Mouse (Mus musculus) cortical plate, adult 2 months (tissue): Measurements from ENCODE around the gene Lonp2. TPM values are rescaled to one million over a fixed set of nuclear protein-coding genes. Genes with fewer than 3 reads are reported as not detected.

ENCODE experiments used
- H3K27ac ChIP-seq: fragments of 200-500 bp; 2 replicates; pipeline ENCODE4 v1.5.1; 2012; ENCODE audit warnings: low read length, control low read depth, inconsistent platforms; ENCODE audit not compliant: insufficient read depth
- H3K4me1 ChIP-seq: fragments of 200-500 bp; 2 replicates; pipeline ENCODE4 v1.6.1; 2011; ENCODE audit warnings: low read length; ENCODE audit not compliant: control insufficient read depth, insufficient read depth
- H3K4me3 ChIP-seq: fragments of 200-500 bp; 2 replicates; pipeline ENCODE4 v1.5.1; 2011; ENCODE audit warnings: mild to moderate bottlenecking, low read length, control low read depth; ENCODE audit not compliant: insufficient read depth
- CTCF ChIP-seq: fragments of 200-500 bp; IDR thresholded peaks from 2 replicates; pipeline ENCODE4 v1.5.1; 2011; ENCODE audit warnings: mild to moderate bottlenecking, control low read depth, low read length; ENCODE audit not compliant: insufficient read depth; ENCODE audit errors: extremely low read depth
- POLR2A ChIP-seq: fragments of 200-500 bp; IDR thresholded peaks from 2 replicates; pipeline ENCODE4 v1.6.1; 2011; ENCODE audit warnings: mild to moderate bottlenecking, low read length, control low read depth; ENCODE audit not compliant: insufficient read depth; ENCODE audit errors: extremely low read depth
- polyA plus RNA-seq: library from polyadenylated mRNA; depleted of rRNA; stranded (reverse); fragments of >200 nt; gene quantifications from 2 replicates; pipeline ENCODE4 v1.2.3, GENCODE M21; 2012

Gene Lonp2
- polyA plus RNA-seq, 1 experiment: 51.6 TPM

DNA sequence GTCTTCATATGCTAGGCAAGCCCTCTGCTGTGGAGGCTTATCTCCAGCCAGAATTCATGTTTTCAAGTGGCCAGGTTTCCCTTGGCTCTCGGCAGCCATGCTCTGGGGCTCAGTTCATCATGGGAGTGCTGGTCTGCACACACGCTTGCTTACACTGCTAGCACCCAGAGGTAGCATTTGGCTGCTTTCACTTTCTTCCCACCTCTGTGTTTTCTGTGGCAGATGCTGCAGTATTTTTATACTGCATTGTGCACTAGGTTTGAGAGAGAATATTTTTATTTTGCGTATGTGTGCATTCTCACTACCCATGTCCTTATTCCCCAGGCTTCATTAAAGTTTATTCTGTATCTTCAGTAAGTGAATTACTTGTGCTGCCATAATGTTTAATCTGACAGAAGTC, 23.9 kb downstream of the Lonp2 start:
- Histone ChIP-seq H3K27ac (no peak overlapping the region), H3K4me1 (peaks cover 5% of the 10 kb centered on the region), H3K4me3 (no peak overlapping the region)
- no peak for TF ChIP-seq POLR2A
- no peak for TF ChIP-seq CTCF

DNA sequence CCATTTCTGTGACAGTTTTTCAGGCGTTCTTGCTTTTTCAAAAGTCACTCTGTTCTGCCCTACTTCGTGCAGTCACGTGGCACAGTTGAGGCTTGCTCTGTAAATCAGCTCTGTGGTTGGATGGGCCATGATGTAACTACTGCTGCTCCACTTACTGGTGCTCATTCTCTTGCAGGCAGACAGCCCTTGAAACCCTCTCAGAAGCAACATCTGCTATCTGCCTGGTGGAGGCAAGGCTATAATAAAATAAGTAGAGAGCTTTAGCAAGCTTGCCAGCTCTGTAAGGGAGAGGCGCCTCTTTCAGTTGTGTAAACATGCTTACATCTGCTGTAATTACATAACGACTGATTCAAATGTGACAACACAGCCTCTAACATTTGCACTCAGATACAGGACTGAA, 27.6 kb downstream of the Lonp2 start:
- Histone ChIP-seq H3K4me1 (peaks cover 8% of the 10 kb centered on the region), H3K27ac (peak overlapping the region; percentile 54), H3K4me3 (no peak overlapping the region)
- TF ChIP-seq CTCF (no peak), POLR2A (peak; percentile 48; the same call in 1 of the 2 replicates)

- TF ChIP-seq CTCF (no peak), POLR2A (no peak)
- Histone ChIP-seq H3K4me3 (no peak overlapping the region), H3K4me1 (peaks cover 8% of the 10 kb centered on the region), H3K27ac (no peak overlapping the region; the same call in 1 of the 2 replicates)
Measured at GRCm38 (mm10) chr8:86652546-86652945, 28.7 kb downstream of the Lonp2 start.

- Histone ChIP-seq H3K4me1 (peaks cover 6% of the 10 kb centered on the region), H3K4me3 (no peak overlapping the region), H3K27ac (no peak overlapping the region)
- TF ChIP-seq CTCF (peak; percentile 26; the same call in 1 of the 2 replicates), POLR2A (no peak)
Measured at GRCm38 (mm10) chr8:86654578-86654977, 30.7 kb downstream of the Lonp2 start.

DNA sequence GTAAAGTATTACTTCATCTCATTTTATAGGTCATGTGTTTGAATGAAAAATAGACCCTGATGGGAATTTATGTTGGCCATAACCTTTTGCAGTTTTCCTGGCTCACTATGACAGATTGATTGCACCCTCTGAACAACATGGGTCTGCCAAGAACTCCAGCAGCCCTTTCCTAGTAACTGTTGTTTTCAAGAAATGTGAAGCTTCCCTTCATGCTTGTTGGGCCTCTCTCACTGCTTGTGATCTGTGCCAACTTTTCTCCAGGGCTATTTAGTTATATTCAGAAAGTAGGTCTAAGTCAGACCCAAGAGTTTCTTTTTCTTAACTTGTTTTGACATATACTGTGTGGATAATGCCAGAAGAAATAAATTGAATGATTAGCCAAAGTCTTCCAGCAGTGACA, 44.9 kb downstream of the Lonp2 start:
- peaks cover 5% of the 10 kb centered on the region for H3K4me1 ChIP-seq
- TF ChIP-seq CTCF: no peak
- no peak for TF ChIP-seq POLR2A
- no peak overlapping the region for H3K4me3 ChIP-seq
- H3K27ac ChIP-seq: no peak overlapping the region

- H3K4me3 ChIP-seq: no peak overlapping the region
- TF ChIP-seq POLR2A: no peak
- no peak for TF ChIP-seq CTCF
- H3K4me1 ChIP-seq: peaks cover 5% of the 10 kb centered on the region
- peak overlapping the region; percentile 17; the same call in 1 of the 2 replicates for H3K27ac ChIP-seq
Measured at GRCm38 (mm10) chr8:86669259-86669658, 45.4 kb downstream of the Lonp2 start.

GRCm38 (mm10) chr8:86686629-86687028, 62.8 kb downstream of the Lonp2 start:
- Histone ChIP-seq H3K4me1 (no peaks in the 10 kb centered on the region), H3K27ac (no peak overlapping the region)
- TF ChIP-seq POLR2A (no peak), CTCF (no peak)

DNA sequence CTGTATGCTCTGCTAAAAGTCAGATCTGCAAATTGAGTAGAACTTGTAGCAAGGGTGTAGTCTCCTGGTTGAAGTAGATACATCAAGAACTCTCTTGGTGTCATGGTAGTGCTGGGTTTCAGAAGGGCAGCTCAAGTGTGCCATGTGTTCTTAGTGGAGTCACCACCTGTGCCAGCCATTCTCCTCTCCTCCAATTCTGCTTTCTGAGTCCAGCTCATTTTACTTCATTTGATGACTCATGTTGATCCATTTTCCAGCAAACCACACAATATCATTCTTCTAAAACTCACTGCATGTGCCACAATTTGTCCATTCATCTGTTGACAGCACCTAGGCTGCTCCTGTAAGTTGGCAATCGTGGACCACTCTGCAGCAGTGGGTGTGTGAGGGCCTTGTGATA, 68.3 kb downstream of the Lonp2 start:
- H3K4me1 ChIP-seq: no peaks in the 10 kb centered on the region
- no peak overlapping the region for H3K4me3 ChIP-seq
- TF ChIP-seq POLR2A (no peak), CTCF (no peak)
- no peak overlapping the region for H3K27ac ChIP-seq

More at GRCm38 (mm10) chr8:86686629-86687028, 62.8 kb downstream of the Lonp2 start:
- H3K4me3 ChIP-seq: no peak overlapping the region

DNA sequence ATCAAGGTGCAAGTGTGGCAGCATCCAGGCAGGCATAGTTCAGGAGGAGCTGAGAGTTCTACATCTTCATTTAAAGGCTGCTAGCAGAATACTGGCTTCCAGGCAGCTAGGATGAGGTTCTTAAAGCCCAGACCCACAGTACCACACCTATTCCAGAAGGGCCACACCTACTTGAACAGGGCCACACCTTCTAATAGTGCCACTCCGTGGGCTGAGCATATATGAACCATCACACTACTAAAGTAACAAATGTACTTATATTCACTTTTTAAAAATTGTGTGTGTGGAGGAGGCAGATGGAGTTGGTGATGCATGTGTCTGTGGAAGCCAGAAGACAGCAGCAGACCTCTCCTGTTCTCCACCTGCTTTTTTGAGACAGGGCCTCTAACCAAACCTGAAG, 70.2 kb downstream of the Lonp2 start:
- no peak overlapping the region for H3K27ac ChIP-seq
- peaks cover 1% of the 10 kb centered on the region; the same call in 1 of the 2 replicates for H3K4me1 ChIP-seq
- no peak overlapping the region for H3K4me3 ChIP-seq
- TF ChIP-seq CTCF (no peak), POLR2A (no peak)

DNA sequence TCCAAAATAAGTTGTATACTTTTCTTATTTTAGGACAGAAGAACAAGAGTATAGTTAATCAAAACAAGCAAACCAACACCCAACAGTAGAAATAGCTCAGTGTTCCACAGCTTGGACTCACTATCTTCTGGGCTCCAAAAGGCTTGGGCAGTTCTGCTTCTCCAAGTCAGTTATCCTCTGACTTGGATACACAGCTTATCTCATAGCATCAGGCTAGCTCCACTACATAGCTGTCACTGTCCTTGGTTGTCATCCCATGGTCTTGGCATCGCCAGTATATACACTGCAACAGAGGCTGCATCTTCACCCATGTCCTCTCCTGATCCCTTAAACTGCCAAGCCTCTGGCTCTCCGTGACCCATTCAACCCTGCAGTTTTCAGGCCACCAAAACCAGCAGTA, 71.9 kb downstream of the Lonp2 start:
- TF ChIP-seq CTCF: no peak
- no peak for TF ChIP-seq POLR2A
- H3K4me3 ChIP-seq: no peak overlapping the region
- peaks cover 3% of the 10 kb centered on the region; the same call in 1 of the 2 replicates for H3K4me1 ChIP-seq
- H3K27ac ChIP-seq: no peak overlapping the region

GRCm38 (mm10) chr8:86698811-86699421, 75.1 kb downstream of the Lonp2 start:
- TF ChIP-seq POLR2A: no peak
- TF ChIP-seq CTCF: no peak
- no peak overlapping the region for H3K4me3 ChIP-seq
- no peak overlapping the region for H3K27ac ChIP-seq
- H3K4me1 ChIP-seq: peaks cover 5% of the 10 kb centered on the region
